8 mouse cellular contexts compared by ENCODE assay signal in the genomic region with DNA sequence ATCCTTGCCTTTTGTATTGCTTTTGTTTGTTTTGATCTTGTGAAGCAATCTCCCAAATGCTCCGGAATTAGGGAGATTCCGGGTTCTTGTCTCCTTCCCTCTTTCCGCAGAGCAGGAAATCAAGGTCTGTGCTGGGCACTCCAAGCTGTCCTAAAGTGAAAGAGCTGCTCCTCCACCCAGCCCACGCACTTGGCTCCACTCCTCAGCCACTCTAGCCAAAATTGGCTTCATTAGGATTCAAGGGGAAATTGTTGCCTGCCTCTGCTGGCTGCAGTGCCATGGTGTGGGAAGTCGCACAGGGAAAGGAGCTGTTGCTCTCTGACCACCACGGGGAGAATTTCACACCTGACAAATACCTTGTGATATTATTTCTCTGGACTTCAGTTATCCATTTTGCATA.
A peak's percentile ranks its signal among the peaks of the same experiment; 100 is the strongest.
DNase-seq lines count a peak whose midpoint lies in the region; ATAC-seq and TF ChIP-seq lines count a peak whose summit lies in the region.

No protein-coding gene starts in this region.

- no peaks in the 10 kb centered on the region for H3K9me3 ChIP-seq in heart, embryonic 10.5 days
- H3K9me3 ChIP-seq in stomach, postnatal 0 days (ENCODE audit: control insufficient read depth, low read length) = no peaks in the 10 kb centered on the region
- no peaks in the 10 kb centered on the region for H3K9me3 ChIP-seq in liver, postnatal 0 days (ENCODE audit: low read length)
- no peaks in the 10 kb centered on the region for H3K9me3 ChIP-seq in liver, embryonic 12.5 days (replicated peaks)

- no peaks in the 10 kb centered on the region for H3K79me2 ChIP-seq in heart, adult 2 months (replicated peaks; ENCODE audit: control insufficient read depth, insufficient read depth, low read length)

- TF ChIP-seq EP300 in heart, adult 2 months (IDR thresholded peaks at IDR 0.05; ENCODE audit: insufficient read depth, low read depth, low read length) = no peak
- no peak for TF ChIP-seq EP300 in stomach, postnatal 0 days (optimal IDR thresholded peaks at IDR 0.05)
- TF ChIP-seq EP300 in liver, postnatal 0 days (IDR thresholded peaks at IDR 0.05; ENCODE audit: low read depth) = no peak

- H3K4me3 ChIP-seq in heart, adult 2 months = no peak overlapping the region
- H3K4me3 ChIP-seq in heart, embryonic 10.5 days = no peak overlapping the region
- no peak overlapping the region for H3K4me3 ChIP-seq in stomach, postnatal 0 days (ENCODE audit: low read depth, low read length)
- H3K4me3 ChIP-seq in liver, postnatal 0 days (ENCODE audit: low read depth, low read length) = no peak overlapping the region
- no peak overlapping the region for H3K4me3 ChIP-seq in liver, embryonic 12.5 days

- H3K27ac ChIP-seq in heart, adult 2 months = no peak overlapping the region
- no peak overlapping the region for H3K27ac ChIP-seq in heart, embryonic 10.5 days
- H3K27ac ChIP-seq in stomach, postnatal 0 days (replicated peaks) = no peak overlapping the region
- no peak overlapping the region for H3K27ac ChIP-seq in liver, postnatal 0 days (ENCODE audit: low read depth)
- no peak overlapping the region for H3K27ac ChIP-seq in liver, embryonic 12.5 days

- DNase-seq in heart, adult 2 months = peak; percentile 15 to 23
- no peak for DNase-seq in heart, embryonic 10.5 days (ENCODE audit: low spot score)
- DNase-seq in cerebellum, adult 11-12 months = peak; percentile 96
- DNase-seq in gastrocnemius, postnatal 14 days = peak; percentile 32
- DNase-seq in left cerebral cortex, postnatal 36 days (ENCODE audit: low spot score in 2 of 2) = peak; percentile 56 to 70
- DNase-seq in stomach, postnatal 0 days (ENCODE audit: low spot score) = peak; percentile 13
- no peak for DNase-seq in liver, postnatal 0 days

- H3K4me2 ChIP-seq in stomach, postnatal 0 days (replicated peaks; ENCODE audit: low read depth) = no peak overlapping the region
- no peak overlapping the region for H3K4me2 ChIP-seq in liver, postnatal 0 days (ENCODE audit: low read depth, low read length)
- no peak overlapping the region for H3K4me2 ChIP-seq in liver, embryonic 12.5 days

- intact Hi-C loops in heart, adult 2 months (cut with DNase I) = no loop called here
- intact Hi-C loops in gastrocnemius, postnatal 14 days (cut with DNase I; ENCODE audit: low total_unique reads) = no loop called here
- intact Hi-C loops in left cerebral cortex, postnatal 36 days (cut with DNase I) = no loop called here

- TF ChIP-seq CTCF in heart, adult 2 months (IDR thresholded peaks at IDR 0.05) = no peak
- no peak for TF ChIP-seq CTCF in stomach, postnatal 0 days (IDR thresholded peaks at IDR 0.05; ENCODE audit: low read depth)
- TF ChIP-seq CTCF in liver, postnatal 0 days (IDR thresholded peaks at IDR 0.05; ENCODE audit: low read depth) = no peak

- ATAC-seq in stomach, postnatal 0 days (ENCODE audit: low FRiP score, low TSS enrichment) = no peak
- ATAC-seq in liver, postnatal 0 days = no peak
- ATAC-seq in liver, embryonic 12.5 days = no peak

- no peak for TF ChIP-seq POLR2A in heart, adult 2 months (IDR thresholded peaks at IDR 0.05; ENCODE audit: insufficient read depth, low read depth, low read length)

- 35% methylated on average over 6 of the region's 6 CpGs for WGBS in heart, adult 2 months
- WGBS in heart, embryonic 10.5 days = 60% methylated on average over 6 of the region's 6 CpGs
- 60% methylated on average over 6 of the region's 6 CpGs for WGBS in stomach, postnatal 0 days
- 63% methylated on average over 6 of the region's 6 CpGs for WGBS in liver, postnatal 0 days (ENCODE audit: insufficient replicate concordance)
- WGBS in liver, embryonic 12.5 days (ENCODE audit: insufficient replicate concordance) = 61% methylated on average over 6 of the region's 6 CpGs

- H3K36me3 ChIP-seq in heart, adult 2 months (ENCODE audit: control insufficient read depth, insufficient read depth, low read length) = no peaks in the 10 kb centered on the region
- H3K36me3 ChIP-seq in heart, embryonic 10.5 days = no peaks in the 10 kb centered on the region
- no peaks in the 10 kb centered on the region for H3K36me3 ChIP-seq in stomach, postnatal 0 days (ENCODE audit: control insufficient read depth, insufficient read depth, low read length)
- H3K36me3 ChIP-seq in liver, postnatal 0 days (replicated peaks; ENCODE audit: insufficient read depth, low read length) = no peaks in the 10 kb centered on the region
- H3K36me3 ChIP-seq in liver, embryonic 12.5 days = no peaks in the 10 kb centered on the region

- no peaks in the 10 kb centered on the region for H3K4me1 ChIP-seq in heart, adult 2 months (ENCODE audit: control insufficient read depth, insufficient read depth, low read length)
- H3K4me1 ChIP-seq in heart, embryonic 10.5 days = no peaks in the 10 kb centered on the region
- H3K4me1 ChIP-seq in stomach, postnatal 0 days (replicated peaks; ENCODE audit: control insufficient read depth, insufficient read depth) = no peaks in the 10 kb centered on the region
- H3K4me1 ChIP-seq in liver, postnatal 0 days (ENCODE audit: insufficient read depth) = no peaks in the 10 kb centered on the region
- no peaks in the 10 kb centered on the region for H3K4me1 ChIP-seq in liver, embryonic 12.5 days

- no peak overlapping the region for H3K9ac ChIP-seq in heart, adult 2 months (ENCODE audit: low read depth, low read length)
- H3K9ac ChIP-seq in stomach, postnatal 0 days (ENCODE audit: low read length) = no peak overlapping the region
- no peak overlapping the region for H3K9ac ChIP-seq in liver, postnatal 0 days (replicated peaks)
- H3K9ac ChIP-seq in liver, embryonic 12.5 days = no peak overlapping the region

- no peaks in the 10 kb centered on the region for H3K27me3 ChIP-seq in heart, adult 2 months (ENCODE audit: control insufficient read depth, insufficient read depth, low read length)
- no peaks in the 10 kb centered on the region for H3K27me3 ChIP-seq in heart, embryonic 10.5 days (ENCODE audit: insufficient read depth, poor library complexity, severe bottlenecking)
- H3K27me3 ChIP-seq in stomach, postnatal 0 days (ENCODE audit: control insufficient read depth, insufficient read depth, low read length) = no peaks in the 10 kb centered on the region
- H3K27me3 ChIP-seq in liver, postnatal 0 days (ENCODE audit: insufficient read depth, low read length) = no peaks in the 10 kb centered on the region
- H3K27me3 ChIP-seq in liver, embryonic 12.5 days (replicated peaks) = no peaks in the 10 kb centered on the region

Comparison
In these comparisons a context has a peak if more than half of its experiments do, and no peak if none do; other contexts are left out.
1. DNase-seq: peak in heart, adult 2 months (2 of 2), cerebellum, adult 11-12 months (single experiment), gastrocnemius, postnatal 14 days (single experiment), left cerebral cortex, postnatal 36 days (2 of 2) and stomach, postnatal 0 days (single experiment); none in heart, embryonic 10.5 days (single experiment) and liver, postnatal 0 days (single experiment).